Mouse (Mus musculus): ENCODE measurements at regions not wholly inside any gene's neighbourhood (a gene's known extent, or its start where the extent isn't known, plus 50 kb on each side); places are given as distances from the start of the nearest gene placed in this dataset.

DNA sequence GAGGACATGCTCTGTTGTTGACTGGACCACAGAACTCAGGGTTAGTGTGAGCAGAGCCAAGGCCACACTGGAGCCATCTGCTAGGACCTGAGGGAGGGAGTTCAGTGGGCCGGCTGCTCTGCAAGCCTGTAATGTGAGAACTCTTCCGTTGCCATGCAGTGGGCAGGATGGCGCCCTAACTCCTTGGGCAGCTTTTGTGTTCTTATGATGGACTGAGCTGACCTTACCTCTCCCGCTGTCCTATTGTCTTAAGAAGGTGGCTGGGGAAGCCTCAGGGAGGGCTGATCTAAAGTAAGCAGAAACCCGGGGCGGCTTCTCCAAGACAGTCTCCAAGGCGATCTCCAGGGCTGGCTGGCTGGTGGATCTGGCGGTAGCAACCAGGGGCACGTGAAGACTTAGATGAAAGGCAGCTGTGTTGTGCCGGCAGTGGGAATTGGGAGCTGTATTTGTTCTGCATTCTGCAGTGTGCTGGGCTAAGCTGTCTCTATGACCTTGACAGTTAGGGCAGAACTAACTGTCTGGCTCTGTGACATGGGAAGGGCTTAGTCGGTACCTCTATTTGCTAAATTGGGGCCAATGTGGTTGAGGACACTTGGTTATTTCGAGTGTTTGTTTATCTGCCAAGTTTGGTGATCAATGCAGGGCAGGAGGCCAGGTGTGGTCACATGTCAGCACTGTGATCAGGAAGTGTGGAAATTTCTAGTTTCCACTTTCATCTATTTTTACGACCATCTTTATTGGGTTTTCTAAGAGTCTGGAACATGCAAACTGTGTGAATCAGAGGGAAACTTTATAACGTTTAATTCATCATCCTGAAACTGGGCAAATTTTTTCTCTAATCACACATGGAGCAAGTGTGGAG is 843.1 kb upstream of the Car8 start:
- DNase-seq: peak; percentile 50 to 51

DNA sequence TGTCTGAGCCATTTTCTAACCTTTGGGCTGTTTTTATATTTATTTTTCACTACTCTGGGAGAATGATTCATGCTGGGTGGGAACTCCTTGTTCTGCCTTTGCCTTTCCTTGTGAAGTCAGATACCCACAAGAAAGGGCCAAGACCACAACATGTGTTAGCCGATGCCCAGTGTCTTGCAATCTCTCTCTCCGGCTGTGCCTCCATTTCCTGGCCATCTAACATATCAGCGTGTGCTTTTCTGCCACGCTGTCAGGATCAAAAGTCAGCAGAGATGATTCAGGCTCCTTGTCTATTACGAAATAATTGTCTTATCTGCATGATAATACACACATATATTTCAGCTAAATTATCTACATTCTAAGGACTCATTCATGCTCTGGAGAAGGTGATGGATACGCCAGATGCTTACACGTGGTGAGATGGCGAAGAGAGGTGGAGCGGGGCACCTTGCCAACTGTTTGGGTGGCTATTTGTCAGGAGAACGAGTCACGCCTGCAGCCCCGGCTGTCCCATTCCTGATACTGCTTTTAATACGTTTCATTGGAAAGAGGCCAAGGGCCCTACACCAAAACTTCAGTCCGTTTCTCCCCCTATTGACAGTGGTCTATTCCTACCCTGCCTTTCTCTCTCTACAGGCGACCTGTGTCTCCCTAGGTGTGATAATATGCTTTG is 842.1 kb upstream of the Car8 start:
- peak; percentile 39 to 40 for DNase-seq

DNA sequence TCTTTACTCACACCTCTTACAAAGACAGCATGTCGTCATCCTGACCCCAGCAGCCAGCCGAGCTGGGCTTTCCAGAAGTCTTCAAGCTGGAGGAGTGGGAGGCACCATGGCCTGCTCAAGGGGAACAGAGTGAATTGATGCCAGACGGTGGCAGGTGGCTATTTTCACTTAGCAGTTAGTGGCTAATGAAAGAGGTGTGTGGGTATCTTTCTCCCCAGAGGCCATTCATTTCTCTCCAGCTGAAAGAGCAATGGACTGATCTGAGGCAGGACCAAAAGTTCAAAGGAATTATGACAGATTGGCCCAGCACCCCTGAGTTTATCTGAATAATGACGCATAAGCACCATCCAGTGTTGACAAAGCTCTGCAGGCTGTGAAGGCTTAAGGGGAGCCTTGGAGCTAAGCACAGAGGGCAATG is 841.0 kb upstream of the Car8 start:
- no peak for DNase-seq

DNA sequence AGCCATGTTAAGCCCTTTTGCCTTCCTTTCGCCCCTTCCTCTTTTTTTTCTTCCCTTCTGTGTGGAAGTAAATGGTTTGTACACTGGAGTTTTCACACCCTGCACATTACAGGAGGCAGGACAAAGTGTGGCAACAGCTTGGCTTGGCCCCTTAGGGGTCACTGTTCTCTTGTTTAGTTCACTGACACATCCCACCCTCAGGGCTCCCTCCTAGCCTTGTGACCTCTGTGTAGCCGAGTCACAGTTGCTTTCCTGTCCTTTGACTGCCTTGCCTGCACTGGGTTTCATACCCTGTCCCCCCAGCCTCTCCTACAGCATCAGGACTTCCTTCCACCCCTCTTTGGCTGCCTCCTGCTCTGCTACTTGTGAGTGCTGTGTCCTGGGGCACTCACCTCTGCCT is 835.6 kb upstream of the Car8 start:
- no peak for DNase-seq

DNA sequence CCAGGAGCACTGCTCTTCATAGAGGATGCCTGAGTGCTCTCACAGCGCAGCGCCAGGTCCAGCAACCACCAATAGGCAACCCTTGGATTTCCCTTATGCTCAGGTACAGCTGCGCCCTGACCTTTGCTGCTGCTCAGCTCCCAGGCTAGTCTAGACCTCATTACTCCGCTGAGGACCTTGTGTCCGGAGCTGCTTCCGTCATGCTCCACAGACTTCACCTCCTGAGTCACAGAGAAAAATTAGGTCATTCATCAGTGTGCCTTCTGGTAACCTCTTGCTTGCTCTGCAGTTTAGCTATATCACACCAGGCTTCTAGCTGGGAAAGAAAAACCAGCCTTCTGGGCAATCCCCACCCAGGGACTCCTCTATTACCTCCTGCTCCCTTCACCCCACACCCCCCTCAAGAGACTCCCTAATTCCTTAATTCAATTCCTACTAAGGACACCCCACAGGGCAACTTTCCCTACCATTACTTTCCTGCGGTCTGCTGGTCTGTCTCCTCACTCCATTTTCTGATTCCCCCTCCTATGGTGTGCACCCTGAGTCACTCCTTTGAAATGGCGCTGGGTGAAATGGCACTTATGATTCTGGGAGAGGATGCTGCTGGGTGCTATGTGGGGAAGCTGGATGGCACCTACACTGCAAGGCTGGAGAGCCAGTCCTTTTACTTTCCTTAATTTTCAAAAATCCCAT is 835.0 kb upstream of the Car8 start:
- DNase-seq: peak; percentile 20 to 36

DNA sequence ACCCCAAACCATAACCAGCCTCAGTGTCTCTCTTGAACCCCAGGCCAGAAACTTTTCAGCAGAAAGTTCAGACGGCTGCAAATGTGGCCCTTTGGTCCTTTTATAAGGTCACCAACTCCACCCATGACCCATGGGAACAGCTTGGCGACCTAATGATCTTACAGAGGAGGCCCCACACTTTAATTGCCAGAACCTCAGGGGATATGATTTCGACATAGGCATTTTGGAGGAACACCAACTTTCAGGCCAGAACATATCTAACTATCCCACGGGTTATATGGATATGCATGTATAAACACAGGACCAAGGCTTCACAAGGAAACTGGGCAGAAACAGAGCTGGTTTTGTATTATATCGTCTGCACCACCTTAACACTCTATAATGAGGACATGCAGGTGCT is 833.5 kb upstream of the Car8 start:
- no peak for DNase-seq

DNA sequence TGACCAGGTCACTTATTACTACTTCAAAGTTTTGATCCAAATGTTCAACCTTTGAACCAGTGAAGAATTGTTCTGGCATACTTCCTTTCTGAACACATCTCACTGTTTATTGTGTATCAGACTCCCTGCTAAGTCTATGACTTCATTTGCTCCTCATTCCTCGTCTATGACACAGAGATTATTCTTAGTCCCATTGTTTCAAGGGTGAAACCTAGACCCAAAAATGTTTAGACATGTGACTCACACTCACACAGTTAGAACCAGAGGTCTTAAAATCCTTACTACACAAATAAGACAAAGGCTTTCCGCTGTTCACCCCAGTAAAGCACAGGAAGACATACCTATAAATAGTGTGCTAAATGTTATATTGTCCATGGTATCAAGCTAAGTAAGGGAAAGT is 829.0 kb upstream of the Car8 start:
- DNase-seq: no peak

DNA sequence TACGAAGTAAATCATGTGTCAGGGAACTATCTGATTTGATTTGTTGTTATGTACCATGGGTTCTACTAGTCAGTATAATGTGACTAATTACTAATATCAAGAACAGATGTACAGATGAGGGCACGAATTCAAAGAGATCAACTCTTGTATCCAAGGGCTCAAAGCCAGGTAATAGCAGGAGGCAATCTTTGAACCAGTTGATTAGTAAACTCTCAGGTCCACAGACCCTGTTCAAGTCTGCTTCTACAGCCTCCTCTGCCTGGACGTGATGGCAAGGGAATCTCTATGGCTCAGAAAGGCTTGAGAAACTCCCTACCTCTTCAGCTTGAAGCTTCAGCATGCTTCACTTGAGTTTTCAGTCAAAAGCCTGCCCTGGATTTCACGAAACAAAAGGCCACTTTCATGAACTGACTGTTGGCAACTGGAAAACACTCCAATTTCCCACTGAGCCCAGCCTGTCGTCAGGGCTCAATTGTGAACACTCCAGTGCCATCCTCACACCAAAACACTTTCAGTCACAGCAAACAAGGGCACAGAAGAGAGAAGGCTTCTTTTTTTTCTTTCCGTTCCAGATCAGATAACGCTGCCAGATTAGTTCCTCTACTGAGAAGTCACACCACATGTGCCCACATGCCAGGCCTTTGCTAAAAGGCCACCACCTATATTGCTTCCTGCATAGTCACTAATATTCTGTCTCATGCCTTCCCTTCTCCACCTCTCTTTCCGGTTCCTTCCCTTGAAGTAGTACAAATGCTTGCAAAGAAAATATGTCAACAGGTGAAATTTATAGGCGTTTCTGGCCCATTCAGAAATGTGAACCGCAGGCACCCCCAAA is 827.4 kb upstream of the Car8 start:
- DNase-seq: no peak

DNA sequence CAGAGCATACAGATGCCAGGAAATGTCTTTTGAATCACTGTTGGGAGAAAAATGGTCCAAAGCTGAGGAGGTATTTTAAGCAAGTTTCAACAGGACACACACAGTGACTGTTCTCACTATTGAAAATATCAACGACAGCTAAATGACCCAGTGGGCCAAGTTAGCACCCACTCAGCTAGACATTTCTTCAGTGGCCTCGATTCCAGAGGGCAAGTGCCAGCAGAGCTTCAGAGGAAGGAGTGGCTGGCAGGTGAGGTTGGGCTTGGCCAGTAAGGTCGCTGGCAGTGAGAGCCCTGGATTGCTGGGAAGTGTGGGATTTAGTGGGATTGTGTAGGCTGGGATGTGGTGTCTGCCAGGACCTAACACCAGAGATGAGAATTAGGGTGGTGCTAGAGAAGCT is 823.1 kb upstream of the Car8 start:
- DNase-seq: no peak

DNA sequence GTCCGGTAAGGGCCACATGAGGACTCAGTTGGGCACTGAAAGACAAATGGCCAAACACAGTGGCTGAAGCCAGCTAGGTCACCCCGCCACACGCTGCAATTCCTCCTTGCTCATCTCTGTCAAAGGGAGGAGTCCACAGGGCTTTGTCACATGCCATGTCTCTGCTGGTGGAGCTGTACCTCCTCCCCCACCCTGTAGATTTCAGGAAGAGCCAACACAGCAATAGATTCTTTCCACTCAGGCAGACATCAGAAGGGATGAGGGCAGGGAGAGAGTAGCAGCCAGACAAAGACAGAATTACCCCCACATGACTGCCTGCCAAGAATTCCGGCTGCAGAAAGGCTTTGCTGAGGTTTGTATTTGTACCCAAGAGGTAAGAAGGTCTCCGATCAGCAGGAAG is 821.4 kb upstream of the Car8 start:
- no peak for DNase-seq

DNA sequence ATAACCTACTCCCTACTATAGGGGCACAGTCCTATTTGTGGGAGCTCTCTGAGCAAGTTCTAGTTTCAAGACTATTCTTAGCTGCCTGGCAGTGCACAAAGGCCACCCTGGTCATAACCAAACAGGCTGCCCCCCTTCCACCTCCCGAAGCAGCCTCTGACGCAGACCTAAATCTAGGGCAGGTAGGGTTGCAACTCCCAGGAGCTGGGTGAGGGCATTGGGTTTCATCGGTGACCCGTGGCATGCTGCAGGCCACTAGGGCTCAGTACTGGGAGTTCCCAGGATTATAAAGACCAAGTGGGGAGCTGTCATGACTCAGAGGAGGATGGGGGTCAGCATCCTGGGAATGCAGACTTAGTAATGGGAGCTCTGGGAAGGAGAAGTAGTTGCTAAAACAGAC is 818.8 kb upstream of the Car8 start:
- DNase-seq: no peak

DNA sequence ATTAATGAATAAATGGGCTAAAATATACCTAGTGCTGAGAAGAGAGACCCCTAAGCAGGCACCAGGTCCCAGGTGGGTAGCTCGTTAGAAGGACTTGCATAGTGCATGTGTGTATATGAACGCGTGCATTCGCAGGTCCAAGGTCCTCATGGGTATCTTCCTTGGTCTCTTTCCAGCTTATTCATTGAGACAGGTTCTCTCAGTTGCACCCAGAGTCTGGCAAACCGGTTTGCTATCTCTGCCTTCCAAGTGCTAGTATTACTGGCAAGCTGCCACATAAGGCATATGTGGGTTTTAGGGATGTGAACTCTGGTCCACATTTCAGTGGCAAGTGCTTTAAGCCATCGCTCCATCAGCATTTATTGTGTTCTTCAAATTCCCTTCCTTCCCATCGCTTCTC is 818.3 kb upstream of the Car8 start:
- no peak for DNase-seq

DNA sequence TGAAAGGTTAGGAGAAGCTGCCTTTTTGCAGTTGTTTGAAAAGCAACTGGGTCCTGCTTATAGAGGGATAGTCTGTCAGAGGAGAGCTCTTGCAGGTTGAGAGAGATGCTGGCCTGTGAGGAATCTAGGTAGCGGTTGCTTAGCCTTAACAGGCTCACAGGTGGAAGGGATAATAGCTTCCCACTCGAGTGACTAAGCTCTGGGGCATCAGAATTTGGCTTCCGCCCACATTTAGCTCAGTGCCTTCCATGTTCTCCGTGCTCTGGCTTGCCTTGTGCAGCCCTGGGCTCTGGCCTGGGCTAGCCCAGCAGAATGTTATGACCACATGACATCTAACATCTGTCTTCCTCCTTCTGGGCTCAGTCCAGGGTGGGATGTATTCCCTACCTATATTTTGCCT is 817.0 kb upstream of the Car8 start:
- DNase-seq: peak in 1 of 2 experiments; percentile 24

DNA sequence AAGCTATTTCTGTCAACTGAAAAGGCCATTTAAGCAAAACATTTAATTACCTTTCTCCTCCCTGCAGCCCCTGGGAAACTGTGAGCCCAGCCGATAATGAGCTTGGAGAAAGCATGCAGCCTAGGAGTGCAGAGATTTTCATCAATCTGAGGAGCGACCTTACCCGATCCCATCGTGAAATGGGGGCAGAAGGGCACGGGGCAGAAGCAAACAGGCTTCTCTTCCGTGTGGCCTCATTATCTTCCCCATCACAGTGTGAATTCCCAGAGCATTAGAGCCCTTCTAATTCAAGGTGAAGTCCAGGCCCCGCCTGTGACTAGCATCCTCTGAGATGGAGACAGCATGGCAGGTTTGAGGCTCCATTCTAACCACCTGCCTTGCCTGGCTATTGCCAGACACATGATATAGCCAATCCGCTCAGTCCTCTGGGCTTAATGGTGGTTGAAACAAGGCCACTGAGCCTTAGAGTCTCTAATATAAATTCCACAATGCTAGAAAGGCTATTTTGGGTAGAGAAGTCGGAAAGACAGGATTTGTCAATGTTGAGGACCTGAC is 816.5 kb upstream of the Car8 start:
- DNase-seq: no peak

DNA sequence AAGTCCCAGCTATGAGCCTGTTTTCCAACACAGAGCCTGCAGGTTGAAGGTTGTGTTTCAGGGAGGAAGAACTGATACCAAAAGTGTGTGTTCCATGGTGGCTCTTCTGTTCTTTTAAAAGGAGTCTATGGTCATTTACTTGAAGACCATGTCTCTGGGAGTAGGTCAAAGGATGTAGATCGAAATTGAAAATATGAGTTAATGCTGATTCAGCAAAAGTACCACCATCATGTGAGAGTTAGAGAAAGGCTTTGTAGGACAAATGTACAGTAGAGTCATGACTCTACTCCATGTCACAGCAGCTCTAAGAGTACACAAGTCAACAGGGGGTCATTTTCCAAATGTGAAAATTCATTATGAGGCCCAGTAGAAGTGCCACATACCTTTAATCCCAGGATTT is 810.0 kb upstream of the Car8 start:
- DNase-seq: no peak

DNA sequence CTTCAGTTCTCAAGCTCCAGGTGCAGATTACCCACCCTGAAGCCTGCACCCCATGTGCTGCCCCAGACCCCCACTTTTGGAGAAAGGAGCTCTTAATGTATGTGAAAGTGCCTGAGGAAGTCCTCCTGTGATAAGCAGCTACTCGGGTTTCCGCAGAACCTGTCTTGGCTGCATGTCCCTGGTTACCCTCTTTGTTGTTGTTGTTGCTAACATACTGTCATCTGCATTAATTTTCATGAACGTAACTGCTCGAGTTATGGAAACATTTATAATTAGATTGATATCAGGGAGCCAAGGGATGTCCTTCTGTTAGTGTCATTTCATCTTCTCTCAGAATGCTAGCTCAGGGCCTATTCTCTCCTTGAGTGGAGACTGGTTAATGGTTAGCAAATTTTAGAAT is 808.3 kb upstream of the Car8 start:
- no peak for DNase-seq

DNA sequence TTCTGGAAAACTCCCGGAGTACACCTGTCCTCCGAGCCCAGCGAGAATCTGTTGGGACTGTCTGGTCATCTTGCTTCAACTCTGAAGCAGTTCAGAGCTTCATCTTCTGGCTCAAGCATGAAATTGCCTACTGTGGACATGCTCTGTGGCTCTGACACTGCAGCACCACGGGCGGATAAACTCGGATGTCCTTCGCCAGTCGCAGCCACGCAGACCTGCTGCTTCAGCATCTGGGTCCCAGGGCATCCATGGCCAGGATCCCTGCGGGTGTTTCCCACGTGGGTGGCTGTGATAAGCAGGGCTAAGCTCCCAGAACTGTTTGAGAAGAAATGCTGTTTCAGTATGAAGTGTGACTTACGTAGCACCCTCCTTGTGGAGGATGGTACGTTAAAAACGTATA is 807.6 kb upstream of the Car8 start:
- DNase-seq: peak; percentile 50 to 53

DNA sequence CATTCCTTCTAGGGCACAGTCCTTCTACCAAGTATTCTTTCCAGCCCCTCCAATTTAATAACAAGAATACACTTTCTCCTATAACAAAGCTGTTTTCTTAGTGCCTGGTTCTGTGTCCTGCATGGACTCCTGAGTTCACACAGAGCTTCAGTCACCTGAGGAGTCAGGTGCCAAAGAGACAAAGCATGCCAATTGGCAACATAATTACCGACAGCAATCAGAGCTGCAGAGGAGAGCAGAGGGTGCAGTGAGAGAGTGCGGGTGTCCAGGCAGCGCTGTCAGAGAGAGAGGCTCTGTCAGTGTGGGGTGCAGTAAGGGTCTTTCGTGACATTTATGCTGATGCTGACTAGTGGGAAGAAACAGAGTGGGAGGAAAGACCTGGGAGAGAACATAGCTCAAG is 807.2 kb upstream of the Car8 start:
- DNase-seq: peak; percentile 26 to 28

DNA sequence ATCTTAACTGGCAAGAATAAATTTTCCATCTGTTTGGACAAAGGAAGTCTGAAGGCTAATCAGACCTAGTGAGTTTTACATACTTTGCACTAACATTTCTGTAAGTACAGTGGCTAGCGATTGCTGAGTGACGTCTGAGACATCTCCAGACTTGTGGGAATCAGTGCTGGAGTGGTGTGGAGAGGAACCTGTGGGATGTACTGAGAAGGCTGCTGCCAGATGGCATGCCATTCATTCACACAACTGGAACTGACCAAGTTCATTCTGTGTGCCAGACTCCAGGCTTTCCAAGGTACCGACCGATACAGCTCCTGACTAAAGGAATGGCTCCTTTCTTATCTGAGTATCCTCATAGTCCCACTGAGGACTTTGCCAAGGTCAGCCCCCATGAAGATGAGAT is 797.2 kb upstream of the Car8 start:
- no peak for DNase-seq

DNA sequence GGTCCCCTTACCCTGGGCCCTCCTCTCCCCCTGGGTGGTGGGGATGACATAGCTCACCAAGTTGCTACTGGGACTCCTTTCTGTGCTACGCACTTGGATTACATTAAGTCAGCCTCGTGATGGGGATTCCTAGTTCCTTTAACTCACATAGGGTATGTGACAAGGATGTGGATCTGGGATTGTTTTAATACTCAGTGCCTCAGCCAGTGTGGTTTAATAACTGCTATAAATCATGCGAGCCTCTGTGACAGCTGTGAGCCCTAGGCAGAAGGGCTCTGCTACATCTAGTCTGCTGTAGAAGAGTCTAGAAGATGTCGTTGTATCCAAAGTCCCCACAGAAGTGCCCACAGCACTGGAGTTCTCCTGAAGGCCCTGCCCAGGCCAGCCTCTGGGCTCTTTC is 796.5 kb upstream of the Car8 start:
- no peak for DNase-seq

DNA sequence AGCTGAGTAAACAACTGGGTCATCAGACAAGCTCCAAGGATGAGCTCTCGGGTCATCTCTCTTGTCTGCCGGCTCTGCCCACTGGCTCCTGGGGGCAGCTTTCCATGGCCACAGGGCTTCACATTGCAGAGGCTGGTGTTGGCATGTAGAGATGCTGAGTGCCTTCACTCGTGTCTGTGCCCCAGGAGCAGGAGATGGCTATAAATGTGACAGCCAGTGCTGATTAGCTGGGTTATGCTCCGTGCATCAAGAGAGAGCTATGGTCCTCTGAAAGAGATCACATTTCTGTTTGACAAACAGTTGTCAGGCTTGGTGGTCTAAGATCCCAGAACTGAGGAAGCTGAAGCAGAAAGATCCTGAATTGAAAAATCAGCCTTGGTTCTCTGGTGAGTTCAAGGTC is 795.4 kb upstream of the Car8 start:
- DNase-seq: no peak

DNA sequence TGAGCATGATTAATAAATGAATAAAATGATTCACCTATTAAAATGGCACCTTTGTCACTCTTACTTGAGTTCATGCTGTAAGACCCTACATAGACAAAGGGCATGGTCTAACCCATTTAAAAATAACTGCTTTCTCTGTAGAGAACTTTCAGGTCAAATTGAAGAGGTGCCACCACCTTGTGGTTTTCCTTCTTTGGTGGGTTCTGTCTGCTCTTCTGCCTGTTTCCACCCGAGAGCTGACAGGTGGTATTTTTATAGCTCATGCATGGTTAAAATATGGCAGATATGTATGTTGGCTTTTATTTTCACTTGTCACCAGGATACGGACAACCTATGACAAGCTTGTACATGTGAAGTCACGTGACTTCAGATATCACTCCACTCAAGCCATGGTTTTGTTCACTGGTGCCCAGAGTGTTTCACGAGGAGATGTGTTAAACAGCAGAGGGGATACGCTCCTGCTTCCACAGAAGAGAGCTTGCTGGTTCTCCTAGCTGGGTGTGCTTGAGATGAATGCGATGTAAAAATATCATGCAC is 794.3 kb upstream of the Car8 start:
- no peak for DNase-seq

All from cerebellum, postnatal 36 days (tissue).